Mouse (Mus musculus) CH12.LX (cell line): ENCODE data around the gene Adamtsl3.

ENCODE experiments used
- CHD1 ChIP-seq: IDR thresholded peaks from 2 replicates; pipeline ENCODE4 v1.6.1; 2012; ENCODE audit warnings: low read depth, low read length, improper control_type of control experiment, inconsistent platforms
- CTCF ChIP-seq, 2 experiments: IDR thresholded peaks in 1 of 2; conservative IDR thresholded peaks in 1 of 2; 2 replicates each; pipeline ENCODE4 v1.5.1; 2011 to 2012; ENCODE audit warnings: low read depth in 2 of 2, low read length in 2 of 2, improper control_type of control experiment in 1 of 2, inconsistent platforms in 1 of 2, mild to moderate bottlenecking in 1 of 2, moderate library complexity in 1 of 2
- EP300 ChIP-seq: IDR thresholded peaks from 2 replicates; pipeline ENCODE4 v1.6.1; 2011; ENCODE audit warnings: low read length, improper control_type of control experiment
- ETS1 ChIP-seq: conservative IDR thresholded peaks from 2 replicates; pipeline ENCODE4 v1.6.1; 2012; ENCODE audit warnings: low read depth, mild to moderate bottlenecking, inconsistent platforms, low read length, improper control_type of control experiment, moderate library complexity
- MAFK ChIP-seq: IDR thresholded peaks from 2 replicates; pipeline ENCODE4 v1.6.1; 2011; ENCODE audit warnings: low read length, improper control_type of control experiment; ENCODE audit not compliant: insufficient replicate concordance
- MAZ ChIP-seq: IDR thresholded peaks from 2 replicates; pipeline ENCODE4 v1.6.1; 2012; ENCODE audit warnings: low read depth, mild to moderate bottlenecking, inconsistent platforms, low read length, improper control_type of control experiment, moderate library complexity
- MEF2A ChIP-seq: IDR thresholded peaks from 2 replicates; pipeline ENCODE4 v1.6.1; 2014; ENCODE audit warnings: low read depth, mild to moderate bottlenecking, inconsistent platforms, low read length, improper control_type of control experiment, borderline replicate concordance
- MXI1 ChIP-seq: IDR thresholded peaks from 2 replicates; pipeline ENCODE4 v1.6.1; 2011; ENCODE audit warnings: mild to moderate bottlenecking, low read depth, low read length, improper control_type of control experiment
- MYC ChIP-seq: IDR thresholded peaks from 2 replicates; pipeline ENCODE4 v1.6.1; 2011; ENCODE audit warnings: low read depth, mild to moderate bottlenecking, improper control_type of control experiment, low read length
- NRF1 ChIP-seq: IDR thresholded peaks from 2 replicates; pipeline ENCODE4 v1.6.1; 2014; ENCODE audit warnings: low read depth, mild to moderate bottlenecking, inconsistent platforms, low read length, improper control_type of control experiment, moderate library complexity
- POLR2A ChIP-seq: IDR thresholded peaks from 2 replicates; pipeline ENCODE4 v1.6.1; 2011; ENCODE audit warnings: low read depth, mild to moderate bottlenecking, improper control_type of control experiment, low read length
- USF1 ChIP-seq: IDR thresholded peaks from 2 replicates; pipeline ENCODE4 v1.6.1; 2014; ENCODE audit warnings: low read depth, mild to moderate bottlenecking, inconsistent platforms, low read length, improper control_type of control experiment

- no peak for TF ChIP-seq CHD1
- TF ChIP-seq CTCF (conservative IDR thresholded peaks at IDR 0.05 in 1 of 2, IDR thresholded peaks at IDR 0.05 in 1 of 2; ENCODE audit: low read depth in 2 of 2, low read length in 2 of 2) = no peak
- TF ChIP-seq POLR2A = no peak
- TF ChIP-seq MXI1 = no peak
- no peak for TF ChIP-seq EP300
- no peak for TF ChIP-seq MAZ
- no peak for TF ChIP-seq ETS1
- no peak for TF ChIP-seq NRF1
- no peak for TF ChIP-seq MEF2A
- no peak for TF ChIP-seq MAFK
- TF ChIP-seq USF1 = no peak
- TF ChIP-seq MYC = no peak
Observed at GRCm38 (mm10) chr7:82422561-82422960, 87.1 kb downstream of the Adamtsl3 start.
